Mouse (Mus musculus): ENCODE data around the gene Hist3h2ba. TPM values are rescaled to one million over a fixed set of nuclear protein-coding genes. Genes with fewer than 3 reads are reported as not detected.
"Not testable (repeated sequence)": the region's sequence is repeated elsewhere in the genome, so short reads cannot be mapped to it uniquely, and the experiment has no call there.

Hist3h2ba gene
- polyA plus RNA-seq, 1 experiment from 2014 or later = 117 TPM

DNA sequence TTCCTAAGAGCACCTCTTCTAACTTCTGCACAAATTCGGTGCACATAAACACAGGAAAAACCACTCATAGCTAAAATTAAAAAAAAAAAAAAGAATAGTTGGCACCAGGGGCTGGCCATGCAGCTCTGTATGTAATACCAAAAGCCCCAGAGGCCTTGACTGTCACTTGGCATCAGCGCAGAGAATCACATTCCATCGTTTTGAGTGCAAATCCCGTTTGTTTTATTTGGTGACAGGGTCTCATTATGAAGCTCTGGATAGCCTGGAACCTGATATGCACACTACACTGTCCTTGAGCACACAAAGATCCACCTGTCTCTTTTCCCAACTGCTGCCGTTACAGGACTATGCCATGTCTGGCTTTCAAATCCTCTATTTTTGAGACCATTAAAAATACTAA lies 2.5 kb downstream of the Hist3h2ba start:
- H3K36me3 ChIP-seq (ENCODE audit: control insufficient read depth, insufficient read depth, low read length) = no peaks in the 10 kb centered on the region
- H3K9ac ChIP-seq (replicated peaks; ENCODE audit: low read depth, low read length) = peak overlapping the region; percentile 78
- no peaks in the 10 kb centered on the region for H3K9me3 ChIP-seq (ENCODE audit: control insufficient read depth, low read length)
- H3K27ac ChIP-seq (ENCODE audit: low read depth, low read length) = peak overlapping the region; percentile 95
- 59% methylated on average over 5 of the region's 5 CpGs for WGBS
- H3K27me3 ChIP-seq (ENCODE audit: control insufficient read depth, insufficient read depth, low read length) = no peaks in the 10 kb centered on the region
- peak overlapping the region; percentile 45; the same call in 1 of the 2 replicates for H3K4me2 ChIP-seq (ENCODE audit: low read depth, low read length)
- no peak overlapping the region; the same call in 1 of the 2 replicates for H3K4me3 ChIP-seq (ENCODE audit: low read depth, low read length)
- peaks cover 18% of the 10 kb centered on the region for H3K4me1 ChIP-seq (ENCODE audit: control insufficient read depth, insufficient read depth, low read length)
- ATAC-seq (ENCODE audit: low read depth) = no peak

DNA sequence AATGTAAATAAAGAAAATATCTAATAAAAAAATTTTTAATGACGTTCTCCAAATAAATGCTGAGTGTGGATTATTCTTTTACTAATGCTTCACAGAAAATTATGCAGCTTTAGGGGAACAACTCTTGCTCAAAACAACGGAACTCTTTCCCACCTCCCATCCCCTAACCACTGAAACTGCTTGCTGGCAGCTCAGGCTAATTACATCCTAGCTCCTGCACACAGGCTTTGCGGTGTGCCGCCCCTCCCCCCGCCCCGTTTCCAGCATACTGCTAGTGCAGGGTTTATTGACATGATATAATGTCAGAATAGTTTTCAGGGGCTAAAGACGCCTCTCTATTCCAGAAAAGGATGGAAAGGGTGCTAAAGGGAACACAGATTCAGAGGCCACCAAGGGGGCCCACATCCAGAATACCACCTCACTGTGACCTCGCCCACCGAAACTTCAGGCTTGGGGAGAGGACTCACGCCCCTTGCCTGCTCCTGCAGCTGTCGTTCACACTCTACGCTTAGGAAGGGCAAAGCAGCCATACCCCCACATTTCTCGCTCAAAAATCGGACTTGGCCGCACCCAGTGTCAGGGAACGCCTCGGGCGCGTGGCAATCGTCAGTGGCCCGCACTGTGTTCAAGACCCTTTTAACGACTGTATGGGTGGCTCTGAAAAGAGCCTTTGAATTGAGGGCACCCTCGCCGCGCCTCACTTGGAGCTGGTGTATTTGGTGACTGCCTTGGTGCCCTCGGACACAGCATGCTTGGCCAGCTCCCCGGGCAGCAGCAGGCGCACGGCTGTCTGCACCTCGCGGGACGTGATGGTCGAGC lies 4.8 kb downstream of the Hist3h2ba start:
- Histone ChIP-seq H3K4me2 (ENCODE audit: low read depth, low read length) (peak overlapping the region; percentile 84), H3K27ac (ENCODE audit: low read depth, low read length) (peak overlapping the region; percentile 100), H3K27me3 (ENCODE audit: control insufficient read depth, insufficient read depth, low read length) (no peaks in the 10 kb centered on the region), H3K4me3 (ENCODE audit: low read depth, low read length) (peak overlapping the region; percentile 83), H3K36me3 (ENCODE audit: control insufficient read depth, insufficient read depth, low read length) (no peaks in the 10 kb centered on the region), H3K9ac (replicated peaks; ENCODE audit: low read depth, low read length) (peak overlapping the region; percentile 96), H3K9me3 (ENCODE audit: control insufficient read depth, low read length) (no peaks in the 10 kb centered on the region), H3K4me1 (ENCODE audit: control insufficient read depth, insufficient read depth, low read length) (peaks cover 34% of the 10 kb centered on the region)
- WGBS = under 1% methylated on average over 33 of the region's 33 CpGs
- no peak; the same call in 1 of the 2 replicates for ATAC-seq (ENCODE audit: low read depth)

DNA sequence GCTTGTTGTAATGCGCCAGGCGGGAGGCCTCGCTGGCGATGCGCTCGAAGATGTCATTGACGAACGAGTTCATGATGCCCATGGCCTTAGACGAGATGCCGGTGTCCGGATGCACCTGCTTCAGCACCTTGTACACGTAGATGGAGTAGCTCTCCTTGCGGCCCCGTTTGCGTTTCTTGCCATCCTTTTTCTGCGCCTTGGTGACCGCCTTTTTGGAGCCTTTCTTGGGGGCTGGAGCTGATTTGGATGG lies 5.4 kb downstream of the Hist3h2ba start:
- Histone ChIP-seq H3K4me2 (ENCODE audit: low read depth, low read length) (peak overlapping the region; percentile 84), H3K9ac (replicated peaks; ENCODE audit: low read depth, low read length) (peak overlapping the region; percentile 96), H3K27ac (ENCODE audit: low read depth, low read length) (peak overlapping the region; percentile 100), H3K4me3 (ENCODE audit: low read depth, low read length) (peak overlapping the region; percentile 83), H3K4me1 (ENCODE audit: control insufficient read depth, insufficient read depth, low read length) (peaks cover 34% of the 10 kb centered on the region)
- H3K27me3 ChIP-seq (ENCODE audit: control insufficient read depth, insufficient read depth, low read length); H3K36me3 ChIP-seq (ENCODE audit: control insufficient read depth, insufficient read depth, low read length); H3K9me3 ChIP-seq (ENCODE audit: control insufficient read depth, low read length): not testable (repeated sequence)
- ATAC-seq (ENCODE audit: low read depth) = peak; percentile 31
- WGBS = 0% methylated on average over 17 of the region's 17 CpGs

DNA sequence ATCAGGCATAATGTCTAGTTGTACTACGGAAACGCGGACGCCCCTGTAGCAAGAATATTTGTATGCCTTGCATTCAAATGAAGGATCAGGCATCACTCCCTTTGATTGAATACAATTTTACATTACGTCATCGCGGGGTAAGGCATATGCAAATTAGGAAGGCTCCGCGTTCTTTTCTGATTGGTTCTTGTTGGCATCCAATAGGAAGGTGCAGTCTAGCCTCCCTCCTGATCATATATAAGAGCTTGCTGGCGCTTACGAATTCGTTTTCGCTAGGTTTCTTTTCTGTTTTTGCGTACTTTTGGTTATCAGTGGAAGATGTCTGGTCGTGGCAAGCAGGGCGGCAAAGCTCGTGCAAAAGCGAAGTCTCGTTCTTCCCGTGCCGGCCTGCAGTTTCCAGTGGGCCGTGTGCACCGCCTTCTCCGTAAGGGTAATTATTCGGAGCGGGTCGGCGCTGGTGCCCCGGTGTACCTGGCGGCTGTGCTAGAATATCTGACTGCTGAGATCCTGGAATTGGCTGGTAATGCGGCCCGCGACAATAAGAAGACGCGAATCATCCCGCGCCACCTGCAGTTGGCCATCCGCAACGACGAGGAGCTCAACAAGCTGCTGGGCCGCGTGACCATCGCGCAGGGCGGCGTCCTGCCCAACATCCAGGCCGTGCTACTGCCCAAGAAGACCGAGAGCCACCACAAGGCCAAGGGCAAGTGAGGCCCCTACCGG lies 5.9 kb downstream of the Hist3h2ba start, which contains the start of the genes Hist3h2a and Trim17:
Gene Hist3h2a, plus strand, starts transcription at position 266 of the 723 bp plus-strand sequence.
Gene Trim17, plus strand, starts transcription at position 266 of the 723 bp plus-strand sequence.
- peak; percentile 90 for ATAC-seq (ENCODE audit: low read depth)
- H3K27ac ChIP-seq (ENCODE audit: low read depth, low read length) = peak within 1 kb of the TSS; percentile 100
- peaks cover 38% of the 10 kb centered on the region for H3K4me1 ChIP-seq (ENCODE audit: control insufficient read depth, insufficient read depth, low read length)
- under 1% methylated on average over 49 of the region's 49 CpGs for WGBS
- peak within 1 kb of the TSS; percentile 96 for H3K9ac ChIP-seq (replicated peaks; ENCODE audit: low read depth, low read length)
- H3K9me3 ChIP-seq (ENCODE audit: control insufficient read depth, low read length) = no peaks in the 10 kb centered on the region
- peak within 1 kb of the TSS; percentile 83 for H3K4me3 ChIP-seq (ENCODE audit: low read depth, low read length)
- H3K27me3 ChIP-seq (ENCODE audit: control insufficient read depth, insufficient read depth, low read length) = no peaks in the 10 kb centered on the region
- peak within 1 kb of the TSS; percentile 84 for H3K4me2 ChIP-seq (ENCODE audit: low read depth, low read length)
- no peaks in the 10 kb centered on the region for H3K36me3 ChIP-seq (ENCODE audit: control insufficient read depth, insufficient read depth, low read length)

DNA sequence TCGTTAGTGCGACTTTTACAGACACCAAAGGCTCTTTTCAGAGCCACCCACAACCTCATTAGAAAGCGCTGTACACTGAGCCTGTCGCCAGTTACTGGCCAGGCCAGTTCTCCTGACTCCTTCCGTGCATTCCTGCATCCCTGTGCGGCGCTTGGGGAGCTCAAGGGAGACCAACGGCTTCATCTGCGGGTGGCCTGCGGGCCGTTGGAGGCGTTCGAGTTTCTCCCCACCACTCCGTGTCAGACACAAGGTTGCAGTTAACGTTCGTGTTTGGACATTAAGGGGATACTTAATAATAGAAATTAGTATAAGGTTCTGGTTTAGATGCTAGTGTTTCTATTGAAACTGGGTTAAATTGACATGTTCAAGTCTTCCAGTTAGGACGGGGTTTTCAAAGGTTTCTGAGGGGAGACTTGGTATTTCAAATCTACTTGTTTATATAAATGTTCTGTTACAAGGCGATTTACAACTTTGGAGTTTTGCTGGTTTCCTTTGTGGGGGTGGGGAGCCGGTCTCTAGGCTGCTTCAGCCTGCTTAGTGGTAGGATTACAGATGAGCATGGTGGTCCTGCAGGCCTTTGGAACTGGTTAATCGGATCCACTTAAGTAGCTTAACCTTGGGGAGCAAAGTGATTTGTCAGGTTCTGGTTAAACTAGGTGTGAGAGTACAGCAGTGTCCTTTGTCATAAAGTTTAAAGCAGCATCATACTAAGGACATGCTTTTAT lies 6.6 kb downstream of the Hist3h2ba start:
- H3K4me3 ChIP-seq (ENCODE audit: low read depth, low read length) = peak overlapping the region; percentile 83
- peak overlapping the region; percentile 73 for H3K4me2 ChIP-seq (ENCODE audit: low read depth, low read length)
- ATAC-seq (ENCODE audit: low read depth) = no peak
- under 1% methylated on average over 20 of the region's 20 CpGs for WGBS
- H3K9ac ChIP-seq (replicated peaks; ENCODE audit: low read depth, low read length) = peak overlapping the region; percentile 91
- no peaks in the 10 kb centered on the region for H3K27me3 ChIP-seq (ENCODE audit: control insufficient read depth, insufficient read depth, low read length)
- H3K36me3 ChIP-seq (ENCODE audit: control insufficient read depth, insufficient read depth, low read length) = no peaks in the 10 kb centered on the region
- peaks cover 40% of the 10 kb centered on the region for H3K4me1 ChIP-seq (ENCODE audit: control insufficient read depth, insufficient read depth, low read length)
- no peaks in the 10 kb centered on the region for H3K9me3 ChIP-seq (ENCODE audit: control insufficient read depth, low read length)
- peak overlapping the region; percentile 100 for H3K27ac ChIP-seq (ENCODE audit: low read depth, low read length)

DNA sequence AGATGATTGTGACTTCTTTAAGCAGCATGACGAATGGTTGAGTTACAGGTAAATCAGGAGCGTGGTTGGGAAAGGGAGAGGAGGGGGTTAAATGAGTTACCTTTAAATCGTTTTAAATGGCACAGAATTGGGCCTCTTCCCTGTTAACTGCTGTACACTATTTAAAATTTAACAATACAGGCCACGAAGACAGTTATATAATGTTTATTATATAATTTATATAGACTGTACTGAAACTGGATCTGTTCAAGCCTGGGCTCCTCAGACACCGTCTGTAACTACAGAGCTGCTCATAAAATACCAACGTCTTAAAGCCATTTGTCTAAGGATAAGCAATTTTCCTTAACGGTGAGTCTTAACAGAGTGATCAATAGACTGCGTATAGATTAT lies 7.1 kb downstream of the Hist3h2ba start:
- H3K4me3 ChIP-seq (ENCODE audit: low read depth, low read length) = peak overlapping the region; percentile 83
- no peak for ATAC-seq (ENCODE audit: low read depth)
- H3K9me3 ChIP-seq (ENCODE audit: control insufficient read depth, low read length) = no peaks in the 10 kb centered on the region
- WGBS = 20% methylated on average over 8 of the region's 8 CpGs
- H3K27me3 ChIP-seq (ENCODE audit: control insufficient read depth, insufficient read depth, low read length) = no peaks in the 10 kb centered on the region
- no peaks in the 10 kb centered on the region for H3K36me3 ChIP-seq (ENCODE audit: control insufficient read depth, insufficient read depth, low read length)
- H3K9ac ChIP-seq (replicated peaks; ENCODE audit: low read depth, low read length) = peak overlapping the region; percentile 91
- H3K4me1 ChIP-seq (ENCODE audit: control insufficient read depth, insufficient read depth, low read length) = peaks cover 38% of the 10 kb centered on the region
- H3K4me2 ChIP-seq (ENCODE audit: low read depth, low read length) = peak overlapping the region; percentile 73
- peak overlapping the region; percentile 100 for H3K27ac ChIP-seq (ENCODE audit: low read depth, low read length)

DNA sequence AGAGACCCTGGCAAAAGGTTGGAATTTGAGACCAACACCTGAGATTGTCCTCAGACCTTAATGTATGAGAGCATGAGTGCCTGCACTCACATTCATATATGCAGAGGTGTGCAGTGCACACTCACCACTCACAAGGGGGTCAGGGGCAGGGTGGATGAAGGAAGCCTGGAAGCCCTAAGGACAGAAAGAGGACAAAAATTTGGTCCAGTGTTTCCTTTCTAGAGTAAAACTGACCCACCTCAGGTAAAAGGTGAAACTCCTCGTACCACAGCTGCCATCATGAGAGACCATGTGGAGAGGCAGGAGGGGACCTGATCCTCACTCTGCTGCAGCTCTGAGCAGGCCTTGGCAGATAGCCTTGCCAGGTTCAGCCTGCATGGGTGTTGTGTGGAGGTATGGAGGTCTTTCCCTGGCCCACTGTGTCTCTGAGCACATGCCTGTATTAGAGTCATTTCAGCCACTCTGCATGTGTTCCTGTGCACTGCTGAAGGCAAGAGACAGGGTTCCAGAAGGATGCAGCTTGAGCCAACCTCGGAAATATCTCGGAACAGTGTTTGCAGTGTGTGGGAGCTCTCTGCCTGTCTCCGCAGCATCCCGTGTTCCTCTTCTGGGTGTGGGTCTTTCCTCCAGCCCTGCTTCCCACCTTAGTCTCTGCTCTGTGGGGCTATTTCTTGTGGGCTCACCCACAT lies 8.7 kb downstream of the Hist3h2ba start:
- ATAC-seq (ENCODE audit: low read depth) = no peak
- H3K27me3 ChIP-seq (ENCODE audit: control insufficient read depth, insufficient read depth, low read length) = no peaks in the 10 kb centered on the region
- no peaks in the 10 kb centered on the region for H3K9me3 ChIP-seq (ENCODE audit: control insufficient read depth, low read length)
- H3K9ac ChIP-seq (replicated peaks; ENCODE audit: low read depth, low read length) = peak overlapping the region; percentile 91; the same call in 1 of the 2 replicates
- peaks cover 27% of the 10 kb centered on the region for H3K4me1 ChIP-seq (ENCODE audit: control insufficient read depth, insufficient read depth, low read length)
- WGBS = 81% methylated on average over 5 of the region's 5 CpGs
- H3K27ac ChIP-seq (ENCODE audit: low read depth, low read length) = no peak overlapping the region
- no peaks in the 10 kb centered on the region for H3K36me3 ChIP-seq (ENCODE audit: control insufficient read depth, insufficient read depth, low read length)
- H3K4me3 ChIP-seq (ENCODE audit: low read depth, low read length) = peak overlapping the region; percentile 83
- peak overlapping the region; percentile 73 for H3K4me2 ChIP-seq (ENCODE audit: low read depth, low read length)

DNA sequence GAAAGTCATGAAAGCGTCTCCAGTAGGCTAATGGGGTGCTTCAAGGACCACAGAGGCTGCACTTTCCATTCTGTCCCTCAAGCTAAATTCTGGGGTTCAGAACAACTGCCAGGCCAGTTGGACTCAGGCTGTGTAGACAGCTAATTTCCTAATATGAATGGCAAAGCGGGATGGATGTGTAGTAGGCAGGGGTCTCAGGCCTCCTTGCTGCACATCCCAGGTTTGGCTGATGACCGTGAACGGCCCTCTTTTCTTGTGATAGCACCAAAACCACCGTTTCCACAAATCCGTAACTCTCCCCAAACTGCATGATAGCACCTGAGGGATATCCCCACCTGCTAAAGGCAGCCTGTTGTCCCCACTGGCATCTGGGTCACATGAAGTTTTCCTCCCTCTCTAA lies 9.8 kb downstream of the Hist3h2ba start:
- no peak overlapping the region for H3K27ac ChIP-seq (ENCODE audit: low read depth, low read length)
- peaks cover 22% of the 10 kb centered on the region for H3K4me1 ChIP-seq (ENCODE audit: control insufficient read depth, insufficient read depth, low read length)
- 80% methylated on average over 6 of the region's 6 CpGs for WGBS
- no peaks in the 10 kb centered on the region for H3K36me3 ChIP-seq (ENCODE audit: control insufficient read depth, insufficient read depth, low read length)
- no peaks in the 10 kb centered on the region for H3K27me3 ChIP-seq (ENCODE audit: control insufficient read depth, insufficient read depth, low read length)
- no peak overlapping the region for H3K9ac ChIP-seq (replicated peaks; ENCODE audit: low read depth, low read length)
- no peak overlapping the region for H3K4me3 ChIP-seq (ENCODE audit: low read depth, low read length)
- peak overlapping the region; percentile 14; the same call in 1 of the 2 replicates for H3K4me2 ChIP-seq (ENCODE audit: low read depth, low read length)
- ATAC-seq (ENCODE audit: low read depth) = no peak
- H3K9me3 ChIP-seq (ENCODE audit: control insufficient read depth, low read length) = no peaks in the 10 kb centered on the region
